Mouse (Mus musculus) brain, adult 2 months (tissue): ENCODE results near the gene Cabin1.
A peak's percentile ranks its signal among the peaks of the same experiment; 100 is the strongest.
"Not testable (repeated sequence)": the region's sequence is repeated elsewhere in the genome, so short reads cannot be mapped to it uniquely, and the experiment has no call there.

Experiments used
- DNase-seq: peaks from one replicate; pipeline ENCODE4 v3.0.0; 2011; ENCODE audit warnings: low read depth, low spot score

The Cabin1 gene

DNA sequence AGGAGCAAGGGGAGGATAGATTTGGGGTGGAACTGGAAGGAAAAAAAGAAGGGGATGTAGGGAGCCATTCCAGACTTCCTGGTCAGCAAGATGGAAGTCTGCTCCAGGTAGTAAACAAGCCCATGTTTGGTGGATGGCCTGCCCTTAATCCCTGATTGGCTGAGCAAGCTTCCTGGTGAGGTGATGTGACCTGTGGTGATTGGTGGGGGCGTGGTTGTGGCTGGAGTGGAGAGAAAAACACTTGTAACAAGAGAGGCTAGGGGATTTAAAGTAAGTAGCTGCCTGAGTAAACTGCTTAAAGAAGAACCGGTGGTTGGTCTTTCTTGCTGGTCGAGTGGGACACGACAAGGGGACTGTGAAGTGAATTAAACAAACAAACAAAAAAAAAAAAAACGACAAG lies 3.6 kb upstream of the Cabin1 start:
- not testable (repeated sequence) for DNase-seq

GRCm38 (mm10) chr10:75766856-75767255 lies 2.7 kb upstream of the Cabin1 start:
- no peak for DNase-seq

DNA sequence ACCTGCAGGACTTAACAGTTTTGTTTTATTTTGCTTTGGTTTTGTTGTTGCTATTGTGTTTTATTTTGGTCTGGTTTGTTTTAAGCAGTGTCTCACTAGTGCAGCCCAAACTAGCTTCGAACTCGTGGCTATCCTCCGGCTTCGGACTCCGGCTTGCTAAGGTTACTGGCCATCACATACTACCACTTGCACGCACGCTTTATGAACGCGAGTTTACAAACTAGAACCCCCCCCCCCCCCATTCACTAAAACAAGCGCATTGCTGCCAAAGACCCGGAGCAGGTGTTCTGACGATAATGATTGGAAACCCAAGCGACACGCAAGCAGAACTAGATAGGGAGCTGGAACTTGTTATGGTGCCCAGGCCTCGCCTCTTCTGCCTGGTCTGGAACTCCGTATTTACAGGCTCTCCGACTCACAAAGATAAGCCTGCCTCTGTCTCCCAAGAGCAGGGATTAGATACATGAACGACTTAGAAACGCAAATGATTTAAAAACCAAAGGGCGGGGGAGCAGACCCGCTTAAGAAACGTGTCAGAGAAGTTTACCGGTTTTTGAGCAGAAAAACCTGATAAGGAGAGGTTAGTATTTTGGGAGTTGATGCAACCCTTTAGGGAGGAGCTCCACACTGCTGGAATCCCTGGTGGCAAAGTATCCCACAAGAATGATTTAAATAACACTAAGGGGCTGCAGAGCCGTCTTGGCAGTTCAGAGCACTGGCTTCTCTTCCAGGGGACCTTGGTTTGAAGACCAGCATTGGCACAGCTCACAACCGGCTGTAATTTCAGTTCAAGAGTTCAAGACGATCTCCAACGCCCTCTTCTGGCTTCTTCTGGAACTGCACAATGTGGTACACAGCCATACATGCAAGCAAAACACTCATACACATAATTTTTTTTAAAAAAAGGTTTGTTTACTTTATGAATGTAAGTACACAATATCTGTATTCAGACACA lies 655 bp upstream of the Cabin1 start:
- peak; percentile 90 for DNase-seq

DNA sequence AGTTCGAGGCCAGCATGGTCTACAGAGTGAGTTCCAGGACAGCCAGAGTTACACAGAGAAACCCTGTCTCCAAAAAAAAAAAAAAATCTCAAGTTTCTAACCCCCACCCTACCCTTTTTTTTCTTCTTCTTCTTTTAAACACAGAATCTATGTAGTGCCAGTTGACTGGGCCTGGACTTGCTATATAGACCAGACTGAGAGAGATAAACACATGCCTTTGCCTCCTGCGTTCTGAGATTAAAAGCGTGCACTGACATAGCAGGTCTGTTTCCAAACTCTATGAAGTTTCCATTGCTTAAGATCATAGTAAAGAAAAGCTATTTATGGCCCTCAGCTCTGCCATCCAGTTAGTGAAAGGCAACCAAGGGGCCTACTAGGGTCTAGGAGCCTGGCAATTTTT lies 1.7 kb downstream of the Cabin1 start:
- DNase-seq = no peak

GRCm38 (mm10) chr10:75760311-75760710 lies 3.8 kb downstream of the Cabin1 start:
- DNase-seq = no peak

GRCm38 (mm10) chr10:75756719-75757118 lies 7.4 kb downstream of the Cabin1 start:
- no peak for DNase-seq

GRCm38 (mm10) chr10:75744017-75744416 lies 20.1 kb downstream of the Cabin1 start:
- DNase-seq = peak; percentile 95

- peak; percentile 95 for DNase-seq
These were observed 20.8 kb downstream of the Cabin1 start for GRCm38 (mm10) chr10:75743369-75743768.

GRCm38 (mm10) chr10:75740866-75741265 lies 23.3 kb downstream of the Cabin1 start:
- DNase-seq = peak; percentile 56

GRCm38 (mm10) chr10:75725449-75725848 lies 38.7 kb downstream of the Cabin1 start:
- no peak for DNase-seq

GRCm38 (mm10) chr10:75720215-75720614 lies 43.9 kb downstream of the Cabin1 start:
- DNase-seq = peak; percentile 64

DNA sequence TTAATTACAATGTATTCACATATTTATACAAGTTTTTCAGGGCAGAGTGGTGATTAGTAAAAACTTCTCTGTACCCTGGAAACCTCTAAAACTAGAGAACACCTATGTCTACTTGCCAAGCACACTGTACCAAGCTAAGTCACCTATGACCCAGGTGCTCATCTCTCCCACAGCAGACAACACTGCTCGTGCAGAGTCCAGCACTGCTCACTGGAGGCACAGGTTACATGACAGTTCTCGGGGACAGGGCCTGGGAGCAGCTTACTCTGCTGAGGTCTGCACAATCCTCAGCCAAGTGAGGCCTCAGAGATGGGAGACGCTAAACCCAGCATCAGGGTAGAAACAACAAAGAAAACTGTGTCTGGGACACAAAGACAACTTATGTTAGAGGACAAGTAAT lies 49.3 kb downstream of the Cabin1 start:
- DNase-seq = no peak

GRCm38 (mm10) chr10:75713026-75713425 lies 51.1 kb downstream of the Cabin1 start:
- DNase-seq = peak; percentile 77

DNA sequence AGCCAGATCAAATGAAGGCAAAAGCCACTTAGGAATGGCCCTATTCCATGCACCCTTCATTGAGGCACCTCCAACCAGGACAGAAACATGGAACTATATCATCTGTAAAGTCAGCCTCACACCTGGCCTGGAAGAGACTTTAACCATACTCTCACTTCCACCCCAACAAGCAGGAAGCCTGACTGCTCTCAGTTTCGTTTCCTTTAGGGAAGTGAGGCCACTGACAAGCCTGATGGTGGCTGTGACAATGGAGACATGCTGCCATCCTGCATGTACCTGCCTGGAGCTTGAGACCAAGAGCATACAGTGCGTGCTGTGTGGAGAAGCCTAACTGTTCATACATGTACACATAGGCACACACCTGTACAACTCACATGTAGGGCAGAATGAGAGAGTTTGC lies 53.9 kb downstream of the Cabin1 start:
- DNase-seq = no peak

- no peak for DNase-seq
These were observed 54.9 kb downstream of the Cabin1 start for GRCm38 (mm10) chr10:75709261-75709660.

DNA sequence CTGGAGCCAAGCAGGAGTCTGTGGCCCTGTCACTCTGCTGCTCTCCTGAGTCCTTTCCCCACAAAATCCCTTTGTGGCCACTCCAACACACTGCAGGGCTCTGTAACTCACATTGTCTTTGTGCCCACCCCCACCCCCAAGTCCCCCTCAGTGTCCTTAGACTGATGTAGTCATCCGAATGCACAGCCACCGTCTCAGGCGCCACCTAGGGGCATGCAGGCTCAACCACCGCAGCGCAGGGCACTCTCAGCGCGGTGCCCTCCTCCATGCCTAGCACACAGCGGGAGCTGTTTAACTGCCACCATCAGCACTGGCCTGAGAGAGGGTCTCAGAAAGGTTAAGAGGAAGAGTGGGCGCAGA lies 55.5 kb downstream of the Cabin1 start:
- DNase-seq = peak; percentile 72

DNA sequence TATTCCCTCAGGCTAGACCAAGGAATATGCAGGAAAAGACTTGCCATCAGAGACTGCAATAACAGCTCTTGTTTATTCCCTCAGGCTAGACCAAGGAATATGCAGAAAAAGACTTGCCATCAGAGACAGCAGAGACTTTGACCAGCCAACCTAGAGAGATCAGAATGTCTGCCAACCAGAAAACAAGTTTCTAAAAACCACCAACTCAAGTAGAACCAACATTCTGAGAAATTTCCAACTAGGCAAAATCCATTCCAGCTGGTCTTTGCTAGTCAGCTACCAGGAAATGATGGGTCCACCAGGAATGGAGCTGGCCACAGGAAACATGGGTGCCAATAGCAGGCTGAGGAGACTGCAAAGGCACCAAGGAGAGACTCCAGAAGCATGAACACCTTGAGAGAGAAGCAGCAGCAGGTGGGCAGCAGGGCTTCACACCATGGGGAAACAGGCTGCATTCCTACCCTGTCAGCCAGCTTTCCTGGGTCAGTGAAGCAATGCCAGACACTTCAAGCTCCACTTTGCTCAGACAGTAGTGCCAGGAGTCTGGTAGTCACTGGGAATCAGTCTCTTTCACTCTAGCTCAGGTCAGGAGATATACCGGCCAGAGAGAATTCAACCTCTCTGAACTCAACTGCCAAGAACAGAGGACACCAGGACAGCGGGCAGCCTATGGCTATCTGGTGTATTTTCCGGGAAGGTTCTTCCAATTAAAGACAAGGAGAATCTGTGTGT lies 56.1 kb downstream of the Cabin1 start:
- DNase-seq = no peak

- no peak for DNase-seq
These were observed 57.4 kb downstream of the Cabin1 start for GRCm38 (mm10) chr10:75706632-75707216.

DNA sequence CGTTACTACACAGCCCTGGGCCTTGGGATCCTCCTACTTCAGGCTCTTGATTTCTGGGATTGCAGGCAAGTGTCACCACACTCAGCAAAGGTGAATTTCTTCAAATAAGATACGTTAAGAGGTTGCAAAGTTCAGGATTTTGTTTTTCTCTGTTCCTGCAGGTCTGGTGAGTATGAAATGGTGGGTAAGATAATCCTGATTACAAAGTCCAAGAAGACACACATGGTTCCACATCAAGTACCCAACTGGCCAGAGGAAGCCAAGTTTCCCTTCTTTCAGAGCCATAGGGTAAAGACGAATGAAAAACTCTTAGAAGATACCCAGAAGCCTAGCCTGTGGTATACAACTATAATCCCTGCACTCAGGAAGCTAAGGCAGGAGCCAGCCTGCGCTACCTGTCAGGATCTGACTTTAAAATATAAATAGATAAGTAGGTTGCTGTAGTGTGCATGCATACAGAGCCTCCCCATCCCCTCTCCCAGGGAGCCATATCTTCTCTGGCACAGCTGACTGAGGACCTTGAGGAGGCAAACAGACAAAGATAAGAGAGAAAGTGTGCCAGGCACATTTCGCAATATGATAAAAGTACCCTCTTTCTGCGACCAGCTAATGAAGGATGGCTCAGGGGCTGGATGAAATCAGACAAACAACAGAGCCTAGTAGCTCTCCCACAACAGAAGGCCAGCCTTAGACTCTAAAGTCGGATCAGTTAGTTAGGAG lies 58.3 kb downstream of the Cabin1 start:
- DNase-seq = no peak

DNA sequence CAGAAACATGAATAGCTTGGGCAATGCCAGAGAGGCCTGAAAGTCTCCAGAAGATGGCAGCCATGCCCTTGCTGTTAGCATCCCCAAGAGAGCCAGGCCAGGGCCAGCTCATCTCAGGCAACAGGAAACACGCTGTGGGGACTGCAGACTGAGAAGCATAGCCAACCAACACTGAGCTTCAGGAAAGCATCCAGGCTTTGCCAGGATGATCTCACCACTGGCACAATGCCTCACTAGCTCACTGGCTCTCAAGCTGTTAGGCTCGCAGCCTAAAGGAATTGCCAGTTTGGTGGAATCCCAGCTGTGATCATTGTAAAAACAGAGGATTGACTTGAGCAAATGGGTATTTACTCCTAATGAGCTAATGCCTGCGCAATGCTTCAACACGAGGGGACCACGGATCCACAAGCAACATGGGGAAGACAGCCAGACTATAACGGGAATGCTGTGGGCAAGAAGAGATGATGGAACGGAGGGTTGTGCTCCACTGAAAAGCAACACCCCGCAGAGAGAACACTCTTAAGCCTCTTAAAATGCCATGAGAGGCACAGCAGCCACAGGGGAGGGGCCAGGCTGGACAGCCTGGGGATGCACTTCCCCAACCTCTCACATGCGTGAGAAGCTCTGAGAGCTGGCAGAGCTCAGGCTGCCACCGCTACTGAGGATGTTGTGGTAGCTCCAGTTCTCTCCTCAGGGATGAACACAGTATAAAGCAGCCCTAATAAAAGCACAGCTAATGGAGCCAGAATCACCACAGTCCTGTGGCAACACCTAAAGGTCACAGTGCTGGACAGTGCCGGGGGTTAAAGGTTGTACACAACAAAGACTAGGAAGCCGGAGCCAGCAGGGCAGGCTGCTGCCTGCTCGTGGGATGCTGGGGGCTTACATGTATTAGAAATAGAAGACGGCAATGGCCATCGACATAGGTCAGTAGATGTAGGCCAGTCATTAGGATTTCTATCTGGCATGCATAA lies 59.6 kb downstream of the Cabin1 start:
- peak; percentile 100 for DNase-seq

GRCm38 (mm10) chr10:75703504-75703903 lies 60.6 kb downstream of the Cabin1 start:
- no peak for DNase-seq
